Mouse (Mus musculus): ENCODE measurements around the gene Atp1b2. TPM values are rescaled to one million over a fixed set of nuclear protein-coding genes. Genes with fewer than 3 reads are reported as not detected.

Atp1b2 gene
- polyA plus RNA-seq, 1 experiment from 2014 or later: 25.6 TPM

DNA sequence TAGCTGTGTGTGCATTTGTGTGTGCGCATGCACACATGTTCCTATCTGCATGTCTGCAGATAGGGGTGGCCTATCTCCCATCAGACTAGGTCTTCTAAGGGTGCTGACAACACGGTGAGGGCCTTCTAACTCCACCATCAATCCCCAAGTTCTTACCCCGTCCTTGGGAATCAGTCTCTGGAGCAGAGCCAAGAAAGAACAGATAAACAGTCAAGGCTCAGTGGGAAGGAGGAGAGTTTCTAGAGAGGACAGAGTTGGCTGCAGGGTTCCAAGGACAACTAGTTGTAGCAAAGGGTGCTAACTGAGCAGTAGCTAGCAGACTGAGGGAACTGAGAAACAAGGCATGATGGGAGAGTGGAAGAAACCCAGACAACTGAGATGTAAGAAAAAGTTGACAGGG lies 4.0 kb downstream of the Atp1b2 start:
- no peak overlapping the region for H3K4me3 ChIP-seq (ENCODE audit: low read length)
- peaks cover 36% of the 10 kb centered on the region for H3K4me1 ChIP-seq (ENCODE audit: control insufficient read depth, insufficient read depth, low read length)
- H3K4me2 ChIP-seq (ENCODE audit: low read depth, low read length): no peak overlapping the region
- no peaks in the 10 kb centered on the region for H3K27me3 ChIP-seq (ENCODE audit: control insufficient read depth, insufficient read depth, low read length)
- H3K9ac ChIP-seq (ENCODE audit: low read length): no peak overlapping the region
- no peak for ATAC-seq (replicated peaks; ENCODE audit: extremely low read depth, insufficient read depth, low FRiP score)
- H3K9me3 ChIP-seq (replicated peaks; ENCODE audit: control insufficient read depth, low read length): no peaks in the 10 kb centered on the region
- no peaks in the 10 kb centered on the region for H3K36me3 ChIP-seq (ENCODE audit: control insufficient read depth, insufficient read depth)
- WGBS: 36% methylated on average over 3 of the region's 3 CpGs
- no peak overlapping the region for H3K27ac ChIP-seq (ENCODE audit: low read length)

DNA sequence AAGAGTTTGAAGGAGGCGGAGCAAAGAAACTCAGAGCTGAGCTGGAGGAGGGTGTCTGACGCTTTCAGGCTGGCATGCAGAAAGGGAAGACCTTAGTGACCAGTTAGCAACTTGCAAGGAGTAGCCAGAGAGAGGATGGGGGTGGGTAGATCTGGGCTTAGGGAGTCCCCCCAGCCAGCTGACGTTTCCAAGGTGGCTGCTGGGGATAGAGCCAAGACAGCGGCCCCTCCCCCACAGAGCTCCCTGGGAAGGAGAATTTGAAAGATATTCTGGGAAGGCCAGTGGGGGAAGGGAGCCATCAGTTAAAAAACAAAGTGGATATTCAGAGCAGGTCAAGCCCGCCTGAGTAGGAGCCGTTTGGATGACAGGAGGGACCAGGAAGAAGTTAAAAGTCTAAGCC lies 5.6 kb downstream of the Atp1b2 start:
- peak overlapping the region; percentile 78 for H3K27ac ChIP-seq (ENCODE audit: low read length)
- 18% methylated on average over 6 of the region's 6 CpGs for WGBS
- peak overlapping the region; percentile 32 for H3K4me2 ChIP-seq (ENCODE audit: low read depth, low read length)
- no peak overlapping the region for H3K4me3 ChIP-seq (ENCODE audit: low read length)
- H3K9ac ChIP-seq (ENCODE audit: low read length): peak overlapping the region; percentile 31; the same call in 1 of the 2 replicates
- no peaks in the 10 kb centered on the region for H3K36me3 ChIP-seq (ENCODE audit: control insufficient read depth, insufficient read depth)
- peak; percentile 67 for ATAC-seq (replicated peaks; ENCODE audit: extremely low read depth, insufficient read depth, low FRiP score)
- H3K4me1 ChIP-seq (ENCODE audit: control insufficient read depth, insufficient read depth, low read length): peaks cover 36% of the 10 kb centered on the region
- no peaks in the 10 kb centered on the region for H3K9me3 ChIP-seq (replicated peaks; ENCODE audit: control insufficient read depth, low read length)
- H3K27me3 ChIP-seq (ENCODE audit: control insufficient read depth, insufficient read depth, low read length): no peaks in the 10 kb centered on the region

DNA sequence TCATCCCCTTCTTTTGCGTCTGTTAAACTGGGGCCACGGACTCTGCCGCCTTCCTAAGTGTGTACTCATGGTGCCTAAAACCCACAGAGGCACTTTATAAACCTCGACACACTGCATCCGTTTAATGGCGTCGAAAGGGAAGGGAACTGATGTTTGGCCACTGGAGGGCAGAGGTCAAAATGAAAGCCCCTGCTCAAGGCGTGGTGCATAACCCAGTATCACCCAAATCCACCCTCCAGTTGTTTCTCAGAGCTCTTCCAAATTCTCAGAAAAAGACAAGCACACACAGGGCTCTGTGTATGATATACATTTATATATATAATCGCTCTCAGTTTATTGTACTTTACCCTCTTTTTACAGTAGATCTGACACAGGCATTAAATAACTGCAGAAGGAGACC lies 6.3 kb downstream of the Atp1b2 start:
- H3K4me2 ChIP-seq (ENCODE audit: low read depth, low read length): no peak overlapping the region
- 14% methylated on average over 9 of the region's 9 CpGs for WGBS
- 0 out of 2 replicates have a peak, but pooled peaks cover 3% of the 10 kb centered on the region for H3K36me3 ChIP-seq (ENCODE audit: control insufficient read depth, insufficient read depth)
- H3K9ac ChIP-seq (ENCODE audit: low read length): no peak overlapping the region
- H3K4me1 ChIP-seq (ENCODE audit: control insufficient read depth, insufficient read depth, low read length): peaks cover 32% of the 10 kb centered on the region
- no peaks in the 10 kb centered on the region for H3K9me3 ChIP-seq (replicated peaks; ENCODE audit: control insufficient read depth, low read length)
- H3K27me3 ChIP-seq (ENCODE audit: control insufficient read depth, insufficient read depth, low read length): no peaks in the 10 kb centered on the region
- no peak for ATAC-seq (replicated peaks; ENCODE audit: extremely low read depth, insufficient read depth, low FRiP score)
- peak overlapping the region; percentile 78; the same call in 1 of the 2 replicates for H3K27ac ChIP-seq (ENCODE audit: low read length)
- no peak overlapping the region for H3K4me3 ChIP-seq (ENCODE audit: low read length)

DNA sequence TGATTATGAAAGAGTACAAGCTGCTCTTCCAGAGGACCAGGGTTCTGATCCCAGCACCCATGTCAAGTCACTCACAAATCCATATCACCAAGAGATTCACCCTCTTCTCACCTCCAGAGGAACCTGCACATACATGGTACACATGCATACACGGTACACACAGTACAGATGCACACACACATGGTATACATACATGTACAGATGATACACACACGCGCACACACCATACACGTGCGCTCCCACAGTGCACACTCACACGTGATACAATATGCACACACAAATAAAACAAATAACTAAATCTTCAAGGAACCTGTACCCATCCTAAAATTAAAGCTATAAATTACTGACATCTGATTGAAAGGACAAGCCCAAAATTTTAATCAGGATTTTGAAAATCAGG lies 10.9 kb downstream of the Atp1b2 start:
- Histone ChIP-seq H3K9ac (ENCODE audit: low read length) (no peak overlapping the region), H3K4me1 (ENCODE audit: control insufficient read depth, insufficient read depth, low read length) (peaks cover 3% of the 10 kb centered on the region), H3K27ac (ENCODE audit: low read length) (no peak overlapping the region), H3K4me2 (ENCODE audit: low read depth, low read length) (no peak overlapping the region), H3K36me3 (ENCODE audit: control insufficient read depth, insufficient read depth) (peaks cover 21% of the 10 kb centered on the region), H3K27me3 (ENCODE audit: control insufficient read depth, insufficient read depth, low read length) (no peaks in the 10 kb centered on the region), H3K4me3 (ENCODE audit: low read length) (no peak overlapping the region), H3K9me3 (replicated peaks; ENCODE audit: control insufficient read depth, low read length) (no peaks in the 10 kb centered on the region)
- 94% methylated on average over 6 of the region's 6 CpGs for WGBS
- no peak for ATAC-seq (replicated peaks; ENCODE audit: extremely low read depth, insufficient read depth, low FRiP score)

DNA sequence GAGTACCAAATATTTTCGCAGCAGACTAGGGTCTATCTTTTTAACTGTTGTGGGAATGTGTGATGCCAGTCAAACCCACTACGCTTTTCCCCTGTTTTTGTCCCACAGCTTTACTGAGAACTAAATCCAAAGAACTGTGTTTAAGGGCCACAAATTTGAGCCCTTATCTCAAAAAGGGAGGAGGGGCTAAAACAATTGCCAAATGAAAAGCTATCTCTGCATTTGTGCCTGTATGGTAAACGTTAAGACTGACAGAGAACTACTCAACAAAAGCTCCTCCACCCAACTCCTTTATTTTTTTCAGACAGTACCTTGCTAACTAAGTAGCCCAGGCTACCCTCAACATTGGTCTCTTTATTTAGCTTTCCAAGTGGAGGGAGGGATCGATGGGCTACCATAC lies 12.9 kb downstream of the Atp1b2 start:
- 82% methylated on average over 4 of the region's 4 CpGs for WGBS
- no peak overlapping the region for H3K9ac ChIP-seq (ENCODE audit: low read length)
- peaks cover 42% of the 10 kb centered on the region for H3K36me3 ChIP-seq (ENCODE audit: control insufficient read depth, insufficient read depth)
- H3K9me3 ChIP-seq (replicated peaks; ENCODE audit: control insufficient read depth, low read length): no peaks in the 10 kb centered on the region
- no peak overlapping the region for H3K4me2 ChIP-seq (ENCODE audit: low read depth, low read length)
- no peaks in the 10 kb centered on the region for H3K27me3 ChIP-seq (ENCODE audit: control insufficient read depth, insufficient read depth, low read length)
- no peaks in the 10 kb centered on the region for H3K4me1 ChIP-seq (ENCODE audit: control insufficient read depth, insufficient read depth, low read length)
- no peak for ATAC-seq (replicated peaks; ENCODE audit: extremely low read depth, insufficient read depth, low FRiP score)
- no peak overlapping the region for H3K27ac ChIP-seq (ENCODE audit: low read length)
- no peak overlapping the region for H3K4me3 ChIP-seq (ENCODE audit: low read length)

DNA sequence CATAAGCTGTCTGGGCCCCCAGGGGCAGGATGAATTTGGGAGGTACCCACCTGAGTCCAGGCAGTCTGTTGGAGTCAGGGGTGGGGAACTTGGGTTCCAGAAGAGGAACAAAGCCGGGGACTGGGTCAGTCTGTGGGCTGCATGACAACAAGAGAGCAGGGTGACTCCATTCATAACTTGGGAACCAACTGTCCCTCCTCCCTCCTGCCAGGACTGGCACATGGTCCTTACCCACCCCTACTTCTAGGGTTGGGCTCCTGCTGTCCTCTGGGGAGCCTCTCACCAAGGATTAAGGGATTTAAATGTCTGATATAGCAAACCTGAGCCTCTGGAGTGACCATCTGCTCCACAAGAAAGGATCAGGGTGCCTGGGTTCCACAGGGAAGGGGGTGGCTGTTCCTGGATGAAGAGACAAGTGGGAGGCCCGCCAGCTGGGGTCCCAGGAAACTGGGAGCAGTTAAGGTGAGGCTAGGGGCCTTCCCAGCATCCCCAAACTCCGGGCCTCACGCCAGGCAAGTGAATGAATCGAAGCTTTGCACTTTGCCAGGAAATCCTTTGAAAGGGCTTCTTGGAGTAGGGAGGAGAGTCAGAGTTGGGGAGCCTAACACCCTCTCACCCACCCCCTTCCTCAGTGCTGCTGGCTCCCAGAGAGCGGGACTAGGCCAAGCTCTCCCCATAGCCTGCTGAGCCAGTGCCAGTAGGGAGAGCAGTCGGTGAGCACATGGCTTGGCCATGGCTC lies 13.7 kb downstream of the Atp1b2 start:
- H3K36me3 ChIP-seq (ENCODE audit: control insufficient read depth, insufficient read depth): peaks cover 46% of the 10 kb centered on the region
- H3K4me1 ChIP-seq (ENCODE audit: control insufficient read depth, insufficient read depth, low read length): no peaks in the 10 kb centered on the region
- WGBS: 65% methylated on average over 7 of the region's 7 CpGs
- H3K4me3 ChIP-seq (ENCODE audit: low read length): no peak overlapping the region
- H3K27me3 ChIP-seq (ENCODE audit: control insufficient read depth, insufficient read depth, low read length): no peaks in the 10 kb centered on the region
- H3K9ac ChIP-seq (ENCODE audit: low read length): no peak overlapping the region
- H3K9me3 ChIP-seq (replicated peaks; ENCODE audit: control insufficient read depth, low read length): no peaks in the 10 kb centered on the region
- no peak overlapping the region for H3K4me2 ChIP-seq (ENCODE audit: low read depth, low read length)
- ATAC-seq (replicated peaks; ENCODE audit: extremely low read depth, insufficient read depth, low FRiP score): no peak
- H3K27ac ChIP-seq (ENCODE audit: low read length): no peak overlapping the region

DNA sequence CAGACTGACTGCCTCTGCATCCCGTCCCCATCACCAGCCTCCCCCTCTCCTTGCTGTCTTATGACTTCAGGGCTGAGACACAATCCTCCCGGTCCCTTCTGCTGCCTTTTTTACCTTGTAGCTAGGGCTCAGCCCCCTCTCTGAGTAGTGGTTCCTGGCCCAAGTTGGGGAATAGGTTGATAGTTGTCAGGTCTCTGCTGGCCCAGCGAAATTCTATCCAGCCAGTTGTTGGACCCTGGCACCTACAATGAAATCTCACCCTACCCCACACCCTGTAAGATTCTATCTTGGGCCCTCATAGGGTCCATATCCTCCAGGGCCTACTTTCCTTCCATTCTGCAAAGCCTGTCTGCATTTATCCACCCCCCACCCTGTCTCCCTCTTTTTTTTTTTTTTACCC lies 14.3 kb downstream of the Atp1b2 start:
- Histone ChIP-seq H3K27ac (ENCODE audit: low read length) (no peak overlapping the region), H3K4me2 (ENCODE audit: low read depth, low read length) (no peak overlapping the region), H3K9ac (ENCODE audit: low read length) (no peak overlapping the region), H3K27me3 (ENCODE audit: control insufficient read depth, insufficient read depth, low read length) (no peaks in the 10 kb centered on the region), H3K4me1 (ENCODE audit: control insufficient read depth, insufficient read depth, low read length) (no peaks in the 10 kb centered on the region), H3K36me3 (ENCODE audit: control insufficient read depth, insufficient read depth) (peaks cover 46% of the 10 kb centered on the region), H3K9me3 (replicated peaks; ENCODE audit: control insufficient read depth, low read length) (no peaks in the 10 kb centered on the region), H3K4me3 (ENCODE audit: low read length) (no peak overlapping the region)
- no peak for ATAC-seq (replicated peaks; ENCODE audit: extremely low read depth, insufficient read depth, low FRiP score)
- 88% methylated on average over 3 of the region's 3 CpGs for WGBS

DNA sequence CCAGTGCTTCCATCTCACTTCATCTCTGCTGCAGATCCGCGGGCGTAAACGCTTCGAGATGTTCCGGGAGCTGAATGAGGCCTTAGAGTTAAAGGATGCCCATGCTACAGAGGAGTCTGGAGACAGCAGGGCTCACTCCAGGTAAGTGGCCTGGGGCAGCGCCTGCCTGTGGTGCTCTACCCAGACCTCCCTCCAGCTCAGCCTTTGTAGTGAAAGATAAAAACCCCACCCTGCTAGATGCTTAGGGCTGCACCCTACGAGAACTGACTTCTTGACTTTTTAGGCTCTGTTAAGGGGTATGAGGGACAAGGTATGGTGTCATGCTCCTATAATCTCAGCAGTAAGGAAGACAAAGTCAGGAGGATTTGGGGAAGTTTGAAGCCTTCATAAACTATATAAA lies 15.1 kb downstream of the Atp1b2 start:
- Histone ChIP-seq H3K4me2 (ENCODE audit: low read depth, low read length) (no peak overlapping the region), H3K4me1 (ENCODE audit: control insufficient read depth, insufficient read depth, low read length) (no peaks in the 10 kb centered on the region), H3K27ac (ENCODE audit: low read length) (no peak overlapping the region), H3K9ac (ENCODE audit: low read length) (no peak overlapping the region), H3K27me3 (ENCODE audit: control insufficient read depth, insufficient read depth, low read length) (no peaks in the 10 kb centered on the region), H3K36me3 (ENCODE audit: control insufficient read depth, insufficient read depth) (peaks cover 46% of the 10 kb centered on the region), H3K9me3 (replicated peaks; ENCODE audit: control insufficient read depth, low read length) (no peaks in the 10 kb centered on the region), H3K4me3 (ENCODE audit: low read length) (no peak overlapping the region)
- 88% methylated on average over 8 of the region's 8 CpGs for WGBS
- ATAC-seq (replicated peaks; ENCODE audit: extremely low read depth, insufficient read depth, low FRiP score): no peak

DNA sequence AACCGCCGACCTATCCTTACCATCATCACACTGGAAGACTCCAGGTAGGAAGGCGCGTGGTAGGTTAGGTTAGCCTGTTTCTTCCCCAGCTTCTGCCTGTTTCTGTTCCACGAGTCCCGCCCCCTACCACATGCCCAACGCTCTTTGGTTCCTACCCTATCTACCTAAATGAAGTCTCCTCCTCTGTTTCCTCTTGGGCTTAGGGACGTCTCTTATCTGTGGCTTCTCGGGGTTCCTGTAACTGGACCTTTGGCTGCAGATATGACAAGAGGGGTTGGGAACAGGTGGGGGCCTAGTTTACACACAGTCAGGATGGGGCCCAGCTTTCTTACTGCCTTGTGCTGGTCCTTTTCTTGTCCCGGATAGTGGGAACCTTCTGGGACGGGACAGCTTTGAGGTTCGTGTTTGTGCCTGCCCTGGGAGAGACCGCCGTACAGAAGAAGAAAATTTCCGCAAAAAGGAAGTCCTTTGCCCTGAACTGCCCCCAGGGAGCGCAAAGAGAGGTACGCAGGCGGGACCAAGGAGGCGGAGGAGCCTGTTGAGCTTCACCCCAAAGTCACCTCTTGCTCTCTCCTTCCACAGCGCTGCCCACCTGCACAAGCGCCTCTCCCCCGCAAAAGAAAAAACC lies 16.4 kb downstream of the Atp1b2 start:
- no peaks in the 10 kb centered on the region for H3K4me1 ChIP-seq (ENCODE audit: control insufficient read depth, insufficient read depth, low read length)
- H3K9ac ChIP-seq (ENCODE audit: low read length): no peak overlapping the region
- no peak overlapping the region for H3K27ac ChIP-seq (ENCODE audit: low read length)
- no peak overlapping the region for H3K4me3 ChIP-seq (ENCODE audit: low read length)
- 85% methylated on average over 22 of the region's 22 CpGs for WGBS
- ATAC-seq (replicated peaks; ENCODE audit: extremely low read depth, insufficient read depth, low FRiP score): no peak
- peaks cover 43% of the 10 kb centered on the region for H3K36me3 ChIP-seq (ENCODE audit: control insufficient read depth, insufficient read depth)
- H3K9me3 ChIP-seq (replicated peaks; ENCODE audit: control insufficient read depth, low read length): no peaks in the 10 kb centered on the region
- no peak overlapping the region for H3K4me2 ChIP-seq (ENCODE audit: low read depth, low read length)
- H3K27me3 ChIP-seq (ENCODE audit: control insufficient read depth, insufficient read depth, low read length): no peaks in the 10 kb centered on the region

Data from heart, embryonic 16.5 days (tissue).